Mouse (Mus musculus) stomach, postnatal 0 days (tissue): ENCODE results near the gene Gm20458.

Experiments
- CTCF ChIP-seq: IDR thresholded peaks from 2 replicates; pipeline ENCODE4 v1.5.1; 2016; ENCODE audit warnings: antibody characterized with exemption, low read depth, mild to moderate bottlenecking, moderate library complexity
- EP300 ChIP-seq: optimal IDR thresholded peaks from 2 replicates; pipeline ENCODE3; 2016; ENCODE audit warnings: antibody characterized with exemption

DNA sequence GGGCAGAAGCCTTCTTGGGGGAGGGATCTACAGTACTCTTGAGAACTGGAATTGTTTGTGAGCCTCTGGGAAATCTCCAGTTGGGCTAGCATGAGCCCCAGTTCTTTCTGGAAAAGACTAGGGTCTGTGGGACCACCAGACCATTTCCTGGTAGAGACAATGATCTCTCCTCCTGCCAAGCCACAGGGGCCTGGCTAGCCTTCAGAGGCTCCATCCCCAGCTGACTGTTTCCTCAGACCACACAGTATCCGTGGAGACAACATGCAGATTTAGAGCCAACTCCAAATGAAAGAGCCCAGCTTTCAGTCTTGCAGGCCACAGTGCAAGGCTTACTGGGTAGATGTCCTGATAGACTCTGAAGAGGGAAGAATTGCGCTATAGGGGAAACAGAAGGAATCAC, 33.4 kb downstream of the Gm20458 start:
- TF ChIP-seq CTCF: no peak
- no peak for TF ChIP-seq EP300
